Mouse (Mus musculus) retina, embryonic 14.5 days (tissue): ENCODE results near the gene Hacl1.
A peak's percentile ranks its signal among the peaks of the same experiment; 100 is the strongest.

ENCODE experiments used
- DNase-seq: peaks from one replicate; pipeline ENCODE4 v3.0.0-alpha.2; 2015; ENCODE audit warnings: low spot score

The Hacl1 gene

GRCm38 (mm10) chr14:31574903-31575665 lies 66.0 kb downstream of the Hacl1 start:
- DNase-seq, result no peak

DNA sequence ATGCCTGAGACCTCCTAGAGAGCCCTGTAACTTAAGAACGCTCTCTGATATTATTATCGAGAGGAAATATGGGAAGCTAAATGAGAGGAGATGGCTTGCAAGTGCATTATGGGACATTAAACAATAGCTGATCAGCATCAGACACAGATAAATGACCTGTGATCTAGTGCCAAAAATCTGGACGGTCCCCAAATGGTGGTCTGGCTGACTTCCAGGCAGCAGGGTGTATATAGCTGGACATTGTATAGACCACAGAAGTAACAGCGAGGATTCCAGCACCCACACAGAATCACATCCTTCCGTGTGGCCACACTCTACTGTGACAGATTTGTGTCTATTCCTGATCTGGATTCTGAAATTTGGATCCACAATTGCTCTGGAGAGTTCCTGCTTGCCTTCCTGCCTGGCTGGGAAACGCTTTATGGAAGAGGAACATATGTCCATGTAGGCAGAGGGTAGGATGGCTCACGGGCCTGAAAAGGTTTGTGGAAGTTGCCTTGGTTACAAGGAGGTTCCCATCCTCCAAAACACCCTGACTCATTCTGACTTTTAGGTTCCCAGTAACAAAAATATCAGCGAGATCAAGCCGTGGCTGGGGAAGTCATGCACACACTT lies 68.4 kb downstream of the Hacl1 start:
- DNase-seq, result no peak

- no peak for DNase-seq
Observed at GRCm38 (mm10) chr14:31571419-31571818, 69.7 kb downstream of the Hacl1 start.

GRCm38 (mm10) chr14:31570131-31570951 lies 70.7 kb downstream of the Hacl1 start:
- DNase-seq, result no peak

DNA sequence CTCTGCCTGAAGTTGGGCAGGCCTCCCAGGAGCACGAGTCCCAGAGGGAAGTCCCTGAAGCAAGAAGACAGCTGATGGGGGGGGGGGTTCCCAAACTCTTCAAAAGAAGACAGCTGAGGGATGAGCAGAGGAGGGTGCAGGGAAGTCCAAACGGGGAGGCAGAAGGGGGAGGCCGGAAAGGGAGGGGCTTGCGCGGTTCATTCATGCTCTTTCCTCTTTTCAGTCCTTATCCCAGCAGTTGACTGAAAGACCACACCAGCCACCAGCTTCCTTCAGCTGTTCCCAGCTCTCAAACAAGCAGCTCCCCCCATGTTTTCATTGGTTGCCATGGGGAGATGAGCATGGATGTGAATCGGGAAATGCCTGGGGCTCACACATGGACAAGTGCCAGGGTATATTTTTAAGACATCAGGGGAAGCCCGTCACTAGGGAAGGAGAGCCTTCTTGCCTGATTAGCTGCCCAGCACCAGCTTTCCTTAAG lies 71.9 kb downstream of the Hacl1 start:
- no peak for DNase-seq

DNA sequence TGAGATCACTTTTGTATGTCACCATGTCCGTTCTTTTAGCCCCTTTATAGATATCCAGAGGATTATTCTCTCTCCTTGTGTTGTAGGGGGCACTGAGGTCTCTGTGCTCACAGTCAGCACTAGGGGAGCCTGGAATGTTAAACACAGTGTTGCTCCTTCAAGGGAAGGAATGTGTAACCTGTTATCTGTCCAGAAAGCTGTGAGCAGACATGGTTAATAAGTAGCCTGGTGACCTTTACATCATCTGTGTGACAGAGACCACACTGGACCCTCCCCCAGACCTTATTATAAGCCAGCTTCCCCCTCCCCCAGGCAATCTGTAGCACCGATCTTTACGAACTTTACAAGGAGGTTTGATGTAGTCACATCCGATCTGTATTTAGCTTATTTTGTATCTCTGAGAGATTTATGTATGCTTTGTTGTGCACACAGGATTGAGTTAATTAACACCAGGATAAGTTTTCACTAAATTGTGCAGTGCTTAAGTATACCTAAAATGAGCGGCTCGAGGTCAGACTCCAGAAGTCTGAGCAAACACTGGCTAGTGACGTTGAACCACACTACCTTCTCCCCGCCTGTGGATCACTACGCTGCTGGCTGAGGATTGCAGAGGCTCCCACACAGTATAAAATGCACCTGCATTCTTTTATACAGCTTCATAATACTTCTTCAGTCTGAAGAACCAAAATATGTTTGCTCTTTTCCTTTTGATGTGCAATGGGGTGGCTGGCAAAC lies 75.4 kb downstream of the Hacl1 start:
- DNase-seq, result no peak

DNA sequence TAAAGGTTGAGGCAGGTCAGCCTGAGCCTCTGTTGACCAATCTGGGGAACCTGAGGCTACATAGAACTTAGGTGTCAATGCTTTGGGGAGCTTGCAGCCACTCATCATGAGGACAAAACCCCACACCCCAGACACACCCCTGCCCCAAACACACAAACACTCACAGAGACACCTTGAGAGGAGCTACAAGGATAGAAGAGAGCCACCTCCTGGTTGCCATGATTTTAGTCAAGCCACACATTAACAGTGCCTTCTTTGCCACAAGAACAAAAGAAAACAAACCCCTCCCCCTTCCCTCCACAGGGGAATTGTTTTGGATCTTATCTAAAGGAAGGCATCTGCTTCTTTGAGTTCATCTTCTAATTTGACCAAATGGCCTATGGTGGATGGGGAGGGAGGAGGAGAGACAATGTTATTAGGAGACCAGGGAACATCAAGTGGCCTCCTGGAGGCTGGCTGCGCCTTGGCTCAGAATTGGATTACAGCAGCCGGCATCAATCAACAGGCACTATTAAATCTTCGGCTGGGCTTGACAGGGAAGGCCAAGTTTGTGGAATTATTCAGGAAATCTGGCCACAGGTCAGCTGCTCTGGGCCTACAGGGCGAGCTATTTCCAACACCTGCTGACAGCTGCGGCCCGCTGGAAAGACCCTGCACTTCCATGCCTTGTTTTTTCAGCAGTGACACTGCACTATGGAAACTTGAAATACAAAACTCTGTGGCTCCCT lies 76.5 kb downstream of the Hacl1 start:
- DNase-seq, result peak; percentile 15

DNA sequence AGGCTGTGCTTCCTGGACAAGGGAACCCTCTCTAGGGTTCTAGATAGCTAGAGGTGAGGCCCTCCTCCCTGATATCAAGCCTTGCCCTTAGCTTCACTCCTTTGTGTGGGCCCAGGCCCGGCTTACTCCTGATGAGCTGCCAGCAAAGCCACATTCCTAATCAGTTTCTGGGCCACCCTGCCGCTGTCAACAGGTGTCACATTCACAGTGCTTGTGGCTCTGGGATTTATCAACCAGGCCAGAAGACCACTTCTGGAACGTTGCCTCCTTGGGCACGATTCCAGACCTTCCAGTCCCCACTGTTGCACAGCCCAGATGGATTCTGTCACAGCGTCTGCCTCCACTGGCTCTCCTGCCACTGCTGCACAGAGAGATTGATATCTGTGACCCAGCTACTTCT lies 80.2 kb downstream of the Hacl1 start:
- no peak for DNase-seq

- DNase-seq, result no peak
Observed at GRCm38 (mm10) chr14:31559216-31559615, 81.9 kb downstream of the Hacl1 start.

DNA sequence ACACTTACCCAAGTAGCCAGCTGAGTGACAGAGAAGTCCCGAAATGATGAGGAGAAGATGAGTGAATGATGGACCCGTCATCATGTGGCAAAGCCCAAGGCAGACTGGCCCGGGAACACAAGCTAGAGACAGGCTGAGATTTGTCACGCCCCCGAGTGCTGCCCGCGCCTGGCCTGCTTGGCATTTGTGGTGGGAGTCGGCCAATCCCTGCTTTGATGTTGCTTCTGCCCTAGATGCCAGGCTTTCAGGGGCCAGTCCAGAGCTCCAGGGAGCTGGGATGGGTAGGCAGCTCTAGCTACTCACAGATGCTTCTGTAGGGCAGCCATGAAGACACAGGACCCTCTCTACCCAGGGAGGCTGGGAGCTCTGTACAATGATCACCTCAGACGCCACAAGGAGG lies 83.3 kb downstream of the Hacl1 start:
- DNase-seq, result no peak

GRCm38 (mm10) chr14:31557273-31557672 lies 83.8 kb downstream of the Hacl1 start:
- DNase-seq, result no peak

DNA sequence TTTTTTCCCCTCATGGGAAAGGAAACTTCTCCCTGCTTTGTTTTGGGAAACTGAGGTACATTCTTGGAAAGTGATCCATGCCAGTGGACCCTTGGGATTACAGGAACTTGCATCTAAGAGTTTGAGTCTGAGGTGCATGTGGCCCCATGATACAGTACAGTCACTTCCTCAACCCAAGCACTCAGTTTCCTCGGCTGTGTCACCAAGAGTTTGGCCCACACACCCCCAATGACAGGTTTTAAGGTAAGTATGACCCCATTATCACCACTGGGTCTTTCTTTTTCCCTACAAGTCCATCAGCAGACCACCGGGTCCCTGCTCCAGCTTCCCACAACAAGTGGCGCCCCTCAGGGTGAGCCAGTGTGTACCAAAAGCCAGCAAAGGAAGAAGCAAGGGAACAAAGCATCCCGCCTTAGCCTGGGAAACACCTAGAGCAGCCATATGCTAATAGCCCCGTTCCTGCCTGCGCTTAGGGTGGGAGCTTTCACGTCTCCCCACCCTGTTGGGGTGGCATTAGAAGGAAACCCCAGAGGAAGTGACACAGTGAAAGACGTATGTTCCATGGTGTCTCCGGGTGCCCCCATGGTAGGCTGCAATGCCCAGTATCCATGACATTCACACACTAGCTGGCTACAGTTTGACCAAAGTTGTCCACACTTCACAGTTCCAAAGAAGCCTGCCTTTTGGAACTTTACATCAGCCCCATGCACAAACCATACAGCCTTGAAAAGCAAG lies 84.4 kb downstream of the Hacl1 start:
- no peak for DNase-seq

DNA sequence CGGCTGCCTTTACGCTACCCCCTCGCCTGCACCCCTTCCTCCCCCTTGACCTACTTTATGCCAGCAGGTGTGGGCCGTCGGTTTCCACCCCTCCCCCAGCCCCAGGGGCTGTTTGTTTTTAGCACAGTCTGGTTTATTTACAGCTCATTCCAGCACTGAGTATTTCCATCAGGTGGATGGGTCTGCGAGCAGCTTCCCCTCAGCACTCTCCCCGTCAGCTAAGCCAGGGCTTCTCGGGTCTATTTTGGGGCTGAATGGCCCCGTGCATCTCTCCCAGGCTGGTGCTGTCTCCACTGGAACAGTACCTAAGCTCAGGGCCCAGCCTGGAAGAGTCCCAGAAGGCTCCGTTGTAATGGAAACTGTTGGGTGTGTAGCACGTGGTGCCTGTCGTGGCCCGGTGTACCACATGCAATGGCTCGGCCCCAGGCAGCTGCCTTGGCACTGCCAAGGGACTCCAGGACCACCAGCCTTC lies 85.1 kb downstream of the Hacl1 start:
- DNase-seq, result no peak

DNA sequence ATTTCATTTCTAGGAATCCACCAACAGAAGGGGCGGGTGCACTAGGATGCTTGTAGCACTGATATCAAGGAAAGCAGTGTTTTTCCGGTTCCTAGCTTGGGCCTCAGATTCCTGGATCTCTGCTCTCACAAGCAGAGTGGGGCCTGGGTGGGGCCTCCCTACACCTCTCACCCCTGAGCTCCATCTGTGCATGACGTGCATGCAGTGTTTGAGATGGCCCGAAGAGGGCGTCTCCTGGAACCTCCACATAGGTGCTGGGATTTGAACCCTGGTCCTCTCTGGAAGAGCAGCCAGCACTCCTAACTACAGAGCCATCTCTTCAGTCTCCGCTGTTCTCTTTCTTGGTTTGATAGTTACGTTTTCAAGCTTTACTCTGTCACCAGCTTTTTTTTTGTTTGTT lies 86.1 kb downstream of the Hacl1 start:
- DNase-seq, result no peak
